Comparison of ENCODE assay signal across 14 mouse cellular contexts in genomic region chr12:76015026-76015425, GRCm38 (mm10).
A peak's percentile ranks its signal among the peaks of the same experiment; 100 is the strongest.
DNase-seq lines count a peak whose midpoint lies in the region; ATAC-seq lines count a peak whose summit lies in the region.
"Had no signal": no experiment of that assay in that cellular context is flagged by ENCODE, and none has a peak within 500 bp of the region (broad histone marks: within the 10 kb centered on the region; RNA-seq: fewer than 3 reads in every experiment).

No protein-coding gene starts in this region.

- no peak overlapping the region for H3K4me3 ChIP-seq in limb, embryonic 15.5 days
- H3K4me3 ChIP-seq: erythroblast, embryonic 14.5 days; hindbrain, embryonic 13.5 days had no signal

- H3K9me3 ChIP-seq in limb, embryonic 15.5 days, result no peaks in the 10 kb centered on the region
- H3K9me3 ChIP-seq: hindbrain, embryonic 13.5 days had no signal

- ATAC-seq in limb, embryonic 15.5 days (ENCODE audit: insufficient number of reproducible peaks, low FRiP score, low TSS enrichment, low read depth), result no peak
- ATAC-seq in megakaryocyte, adult 5-6 weeks (ENCODE audit: poor library complexity, severe bottlenecking), result no peak
- ATAC-seq: forebrain, embryonic 16.5 days had no signal

- H3K9ac ChIP-seq in limb, embryonic 15.5 days, result no peak overlapping the region
- H3K9ac ChIP-seq: hindbrain, embryonic 13.5 days had no signal

- peak; percentile 20 for DNase-seq in ovary, postnatal 36 days (ENCODE audit: low spot score)
- no peak for DNase-seq in ovary, postnatal 14 days (ENCODE audit: low spot score)
- DNase-seq in lung, postnatal 25 days (ENCODE audit: low spot score), result peak; percentile 73
- DNase-seq in spleen, postnatal 14 days (ENCODE audit: low spot score in 2 of 2), result no peak
- DNase-seq in left cerebral cortex, adult 18-20 months (ENCODE audit: low spot score in 2 of 2), result no peak
- DNase-seq: adrenal gland, postnatal 25 days; B cell, adult 2 months; thymus, postnatal 36 days had no signal

- peaks cover 9% of the 10 kb centered on the region for H3K4me1 ChIP-seq in limb, embryonic 15.5 days
- H3K4me1 ChIP-seq: hindbrain, embryonic 13.5 days had no signal

- H3K36me3 ChIP-seq in limb, embryonic 15.5 days, result 0 out of 2 replicates have a peak, but pooled peaks cover 4% of the 10 kb centered on the region

- H3K4me2 ChIP-seq in limb, embryonic 15.5 days, result no peak overlapping the region
- H3K4me2 ChIP-seq: hindbrain, embryonic 13.5 days; midbrain, embryonic 11.5 days had no signal

- no peaks in the 10 kb centered on the region for H3K27me3 ChIP-seq in limb, embryonic 15.5 days
- H3K27me3 ChIP-seq: hindbrain, embryonic 13.5 days had no signal

- peak overlapping the region; percentile 69 for H3K27ac ChIP-seq in limb, embryonic 15.5 days
- H3K27ac ChIP-seq: hindbrain, embryonic 13.5 days had no signal

- 68% methylated on average over 15 of the region's 15 CpGs for whole genome bisulfite sequencing in limb, embryonic 15.5 days

Comparison
In these comparisons a context has a peak if more than half of its experiments do, and no peak if none do; other contexts are left out.
1. DNase-seq: peak in ovary, postnatal 36 days (single experiment) and lung, postnatal 25 days (single experiment); none in ovary, postnatal 14 days (single experiment), spleen, postnatal 14 days (0 of 2) and left cerebral cortex, adult 18-20 months (0 of 2).